Mouse (Mus musculus) myocyte (in vitro differentiated cells): ENCODE results near the gene Lpcat4. TPM values are rescaled to one million over a fixed set of nuclear protein-coding genes. Genes with fewer than 3 reads are reported as not detected.

Experiments
- H3K27me3 ChIP-seq: one replicate; pipeline ENCODE4 v1.6.1; 2011; ENCODE audit not compliant: control insufficient read depth, insufficient read depth, insufficient read length
- H3K36me3 ChIP-seq: one replicate; pipeline ENCODE4 v1.6.1; 2011; ENCODE audit not compliant: control insufficient read depth, insufficient read depth
- H3K4me2 ChIP-seq: one replicate; pipeline ENCODE4 v1.6.1; 2011; ENCODE audit warnings: low read depth, control low read depth
- H3K4me3 ChIP-seq: one replicate; pipeline ENCODE4 v1.5.1; 2011; ENCODE audit warnings: mild to moderate bottlenecking, control low read depth, moderate library complexity
- H3K79me2 ChIP-seq: one replicate; pipeline ENCODE4 v1.6.1; 2011; ENCODE audit not compliant: control insufficient read depth, insufficient read depth
- H3ac ChIP-seq: one replicate; pipeline ENCODE4 v1.6.1; 2011; ENCODE audit not compliant: control insufficient read depth, insufficient read length
- CEBPB ChIP-seq: IDR thresholded peaks from 2 replicates; pipeline ENCODE4 v1.6.1; 2011; ENCODE audit warnings: mild to moderate bottlenecking, moderate library complexity; ENCODE audit not compliant: poor library complexity, insufficient read depth, severe bottlenecking
- E2F4 ChIP-seq: IDR thresholded peaks from one replicate; pipeline ENCODE4 v1.6.1; 2011; ENCODE audit warnings: mild to moderate bottlenecking, control low read depth, moderate library complexity; ENCODE audit not compliant: insufficient read depth
- MAX ChIP-seq: IDR thresholded peaks from one replicate; pipeline ENCODE4 v1.6.1; 2011; ENCODE audit warnings: low read depth, mild to moderate bottlenecking, control low read depth
- MYOD1 ChIP-seq, 3 experiments: IDR thresholded peaks; one replicate each; pipeline ENCODE4 v1.6.1; 2011; ENCODE audit warnings: control low read depth in 2 of 3, low read depth in 2 of 3, mild to moderate bottlenecking in 2 of 3, moderate library complexity in 1 of 3; ENCODE audit not compliant: insufficient read length in 2 of 3, control insufficient read depth in 1 of 3
- MYOG ChIP-seq, 3 experiments: IDR thresholded peaks; one replicate each; pipeline ENCODE4 v1.6.1; 2011; ENCODE audit warnings: control low read depth in 2 of 3, low read depth in 2 of 3, mild to moderate bottlenecking in 2 of 3; ENCODE audit not compliant: insufficient read length in 2 of 3, control insufficient read depth in 1 of 3, insufficient read depth in 1 of 3
- POLR2A ChIP-seq: IDR thresholded peaks from one replicate; pipeline ENCODE4 v1.6.1; 2011; ENCODE audit warnings: low read depth, mild to moderate bottlenecking, control low read depth, moderate library complexity; ENCODE audit not compliant: insufficient read length
- POLR2AphosphoS2 ChIP-seq: IDR thresholded peaks from one replicate; pipeline ENCODE4 v1.6.1; 2011; ENCODE audit warnings: low read depth, control low read depth; ENCODE audit not compliant: insufficient read length
- REST ChIP-seq: IDR thresholded peaks from one replicate; pipeline ENCODE4 v1.6.1; 2011; ENCODE audit warnings: mild to moderate bottlenecking, control low read depth, moderate library complexity; ENCODE audit not compliant: insufficient read depth, insufficient read length
- SRF ChIP-seq: IDR thresholded peaks from one replicate; pipeline ENCODE4 v1.6.1; 2011; ENCODE audit warnings: low read depth; ENCODE audit not compliant: control insufficient read depth, insufficient read length
- TCF12 ChIP-seq: IDR thresholded peaks from one replicate; pipeline ENCODE4 v1.6.1; 2011; ENCODE audit warnings: mild to moderate bottlenecking, control low read depth; ENCODE audit not compliant: poor library complexity, insufficient read depth, severe bottlenecking
- TCF3 ChIP-seq: IDR thresholded peaks from one replicate; pipeline ENCODE4 v1.6.1; 2011; ENCODE audit warnings: low read depth, control low read depth; ENCODE audit not compliant: insufficient read length
- USF1 ChIP-seq: IDR thresholded peaks from one replicate; pipeline ENCODE4 v1.6.1; 2011; ENCODE audit warnings: low read depth, mild to moderate bottlenecking, control low read depth, moderate library complexity
- polyA plus RNA-seq: library from polyadenylated mRNA; unstranded; fragments of >200 nt; fragmentation: generic; extraction: Trizol; gene quantifications from one replicate; pipeline ENCODE4 v1.2.1, GENCODE M21; 2012; ENCODE audit warnings: missing spikeins

Lpcat4 gene
- polyA plus RNA-seq, 1 experiment = 32.8 TPM

- H3K36me3 ChIP-seq = peaks cover 5% of the 10 kb centered on the region
- H3K4me3 ChIP-seq = no peak overlapping the region
- peaks cover 23% of the 10 kb centered on the region for H3K79me2 ChIP-seq
- H3K4me2 ChIP-seq = no peak overlapping the region
- TF ChIP-seq MAX (no peak), TCF12 (no peak), MYOG (IDR thresholded peaks at IDR 0.05; ENCODE audit: control insufficient read depth in 1 of 3, insufficient read depth in 1 of 3, insufficient read length in 2 of 3, low read depth in 2 of 3) (no peak), SRF (no peak), CEBPB (no peak), TCF3 (no peak), REST (no peak)
- no peaks in the 10 kb centered on the region for H3K27me3 ChIP-seq
- no peak overlapping the region for H3ac ChIP-seq
These were observed 25.1 kb downstream of the Lpcat4 start for GRCm38 (mm10) chr2:112264364-112264763.

GRCm38 (mm10) chr2:112265448-112266241 is 26.4 kb downstream of the Lpcat4 start, which contains the start of gene Slc12a6:
Slc12a6 (plus strand) TSS chr2:112265825.
- peaks cover 5% of the 10 kb centered on the region for H3K36me3 ChIP-seq
- peak within 1 kb of the TSS; percentile 97 for H3K4me2 ChIP-seq
- peak within 1 kb of the TSS; percentile 57 for H3ac ChIP-seq
- no peaks in the 10 kb centered on the region for H3K27me3 ChIP-seq
- TF ChIP-seq POLR2AphosphoS2 (peak; percentile 97), MYOG (IDR thresholded peaks at IDR 0.05; ENCODE audit: control insufficient read depth in 1 of 3, insufficient read depth in 1 of 3, insufficient read length in 2 of 3, low read depth in 2 of 3) (peak in 2 of 3 experiments; percentile 53 to 65), MAX (peak; percentile 5), SRF (no peak), MYOD1 (IDR thresholded peaks at IDR 0.05; ENCODE audit: control insufficient read depth in 1 of 3, insufficient read length in 2 of 3, low read depth in 2 of 3) (peak in 2 of 3 experiments; percentile 45 to 64), TCF3 (no peak), POLR2A (peak; percentile 65), USF1 (peak; percentile 43)
- peak within 1 kb of the TSS; percentile 73 for H3K4me3 ChIP-seq
- H3K79me2 ChIP-seq = peaks cover 23% of the 10 kb centered on the region

GRCm38 (mm10) chr2:112266242-112266592 is 26.9 kb downstream of the Lpcat4 start, which contains the start of gene Gm21985:
Gm21985 (plus strand) TSS chr2:112266314.
- Histone ChIP-seq H3K36me3 (peaks cover 5% of the 10 kb centered on the region), H3K4me3 (peak within 1 kb of the TSS; percentile 73), H3K79me2 (peaks cover 23% of the 10 kb centered on the region), H3ac (peak within 1 kb of the TSS; percentile 57), H3K4me2 (peak within 1 kb of the TSS; percentile 97), H3K27me3 (no peaks in the 10 kb centered on the region)
- TF ChIP-seq TCF12 (no peak), MYOG (IDR thresholded peaks at IDR 0.05; ENCODE audit: control insufficient read depth in 1 of 3, insufficient read depth in 1 of 3, insufficient read length in 2 of 3, low read depth in 2 of 3) (peak in 1 of 3 experiments; percentile 41), POLR2A (peak; percentile 9)

- Histone ChIP-seq H3ac (no peak overlapping the region), H3K27me3 (no peaks in the 10 kb centered on the region), H3K79me2 (peaks cover 23% of the 10 kb centered on the region), H3K4me2 (peak overlapping the region; percentile 97), H3K4me3 (peak overlapping the region; percentile 73), H3K36me3 (peaks cover 5% of the 10 kb centered on the region)
- TF ChIP-seq MYOD1 (IDR thresholded peaks at IDR 0.05; ENCODE audit: control insufficient read depth in 1 of 3, insufficient read length in 2 of 3, low read depth in 2 of 3) = no peak
- no peak for TF ChIP-seq SRF
- no peak for TF ChIP-seq USF1
- no peak for TF ChIP-seq CEBPB
- no peak for TF ChIP-seq E2F4
- TF ChIP-seq POLR2A = no peak
- no peak for TF ChIP-seq TCF12
- TF ChIP-seq MYOG (IDR thresholded peaks at IDR 0.05; ENCODE audit: control insufficient read depth in 1 of 3, insufficient read depth in 1 of 3, insufficient read length in 2 of 3, low read depth in 2 of 3) = no peak
- TF ChIP-seq TCF3 = no peak
- no peak for TF ChIP-seq POLR2AphosphoS2
These were observed 27.5 kb downstream of the Lpcat4 start for GRCm38 (mm10) chr2:112266780-112267179.

GRCm38 (mm10) chr2:112267547-112268269 is 28.4 kb downstream of the Lpcat4 start:
- TF ChIP-seq CEBPB = no peak
- no peak for TF ChIP-seq POLR2AphosphoS2
- TF ChIP-seq MYOG (IDR thresholded peaks at IDR 0.05; ENCODE audit: control insufficient read depth in 1 of 3, insufficient read depth in 1 of 3, insufficient read length in 2 of 3, low read depth in 2 of 3) = no peak
- no peak for TF ChIP-seq TCF3
- TF ChIP-seq TCF12 = no peak
- TF ChIP-seq POLR2A = no peak
- Histone ChIP-seq H3K79me2 (peaks cover 17% of the 10 kb centered on the region), H3K4me3 (peak overlapping the region; percentile 73)

More at GRCm38 (mm10) chr2:112267547-112268269, 28.4 kb downstream of the Lpcat4 start:
- Histone ChIP-seq H3K36me3 (peaks cover 5% of the 10 kb centered on the region), H3ac (no peak overlapping the region), H3K27me3 (no peaks in the 10 kb centered on the region), H3K4me2 (peak overlapping the region; percentile 97)
